Mouse (Mus musculus): ENCODE measurements around the gene Rnf207.

GRCm38 (mm10) chr4:152318517-152319234 is at the start of gene Rnf207:
- TF ChIP-seq CTCF (IDR thresholded peaks at IDR 0.05; ENCODE audit: borderline replicate concordance, insufficient read depth, low read length) (peak; percentile 31; the same call in 1 of the 2 replicates), POLR2A (IDR thresholded peaks at IDR 0.05; ENCODE audit: low read depth, low read length) (peak; percentile 67)
